Mouse (Mus musculus): ENCODE measurements around the gene Dap. TPM values are rescaled to one million over a fixed set of nuclear protein-coding genes. Genes with fewer than 3 reads are reported as not detected.

The Dap gene
- polyA plus RNA-seq, 1 experiment from 2014 or later = 42.4 TPM

DNA sequence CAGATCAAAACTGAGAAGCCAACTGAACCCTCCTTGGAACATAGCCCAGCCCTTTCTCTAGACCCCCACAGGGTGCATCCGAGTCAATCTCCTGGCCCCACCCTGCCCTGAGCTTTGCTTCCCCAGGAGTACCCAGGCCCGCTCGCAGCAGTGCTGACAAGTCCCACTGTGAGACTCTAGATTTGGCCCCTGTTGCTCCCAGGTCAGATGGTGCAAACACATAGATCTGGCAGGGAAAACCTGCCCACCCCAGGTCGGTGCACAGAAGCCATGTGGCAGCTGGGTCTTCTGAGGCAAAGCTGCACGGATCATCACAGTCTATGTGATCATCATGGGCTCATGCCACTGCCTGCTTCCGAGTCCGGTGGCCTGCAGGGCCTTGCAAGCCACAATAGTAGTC is 48.6 kb downstream of the Dap start:
- ATAC-seq (ENCODE audit: low FRiP score, low read depth) = no peak
- no peaks in the 10 kb centered on the region for H3K4me1 ChIP-seq
- no peak overlapping the region for H3K4me3 ChIP-seq
- no peak overlapping the region for H3K4me2 ChIP-seq (replicated peaks)
- 92% methylated on average over 7 of the region's 7 CpGs for WGBS
- H3K9me3 ChIP-seq = no peaks in the 10 kb centered on the region
- no peaks in the 10 kb centered on the region for H3K27me3 ChIP-seq
- no peak overlapping the region for H3K27ac ChIP-seq (replicated peaks)
- H3K9ac ChIP-seq (replicated peaks) = no peak overlapping the region
- no peaks in the 10 kb centered on the region for H3K36me3 ChIP-seq

DNA sequence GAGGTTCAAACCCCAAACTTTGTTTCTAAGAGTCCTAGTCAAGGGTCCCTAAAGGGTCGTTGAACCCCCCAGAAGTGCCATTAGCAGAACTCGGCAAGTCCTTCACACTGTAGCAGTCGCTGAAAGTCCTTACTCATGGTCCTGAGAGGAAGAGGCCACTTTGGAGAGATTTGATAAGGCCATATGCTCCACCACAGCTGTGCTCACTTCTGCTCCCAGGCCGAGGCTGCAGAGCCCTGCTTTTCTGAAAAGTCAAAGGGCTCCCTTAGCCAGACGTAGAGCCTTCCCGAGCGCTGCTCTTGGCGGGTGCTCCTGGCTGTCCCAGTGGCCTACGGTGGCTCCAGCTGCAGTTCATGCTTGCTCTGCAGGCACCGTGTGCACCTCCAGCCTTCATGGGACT is 49.4 kb downstream of the Dap start:
- Histone ChIP-seq H3K36me3 (no peaks in the 10 kb centered on the region), H3K4me3 (no peak overlapping the region), H3K27ac (replicated peaks) (no peak overlapping the region), H3K4me2 (replicated peaks) (no peak overlapping the region), H3K4me1 (no peaks in the 10 kb centered on the region), H3K9me3 (no peaks in the 10 kb centered on the region), H3K27me3 (no peaks in the 10 kb centered on the region), H3K9ac (replicated peaks) (no peak overlapping the region)
- no peak for ATAC-seq (ENCODE audit: low FRiP score, low read depth)
- WGBS = 87% methylated on average over 10 of the region's 10 CpGs

DNA sequence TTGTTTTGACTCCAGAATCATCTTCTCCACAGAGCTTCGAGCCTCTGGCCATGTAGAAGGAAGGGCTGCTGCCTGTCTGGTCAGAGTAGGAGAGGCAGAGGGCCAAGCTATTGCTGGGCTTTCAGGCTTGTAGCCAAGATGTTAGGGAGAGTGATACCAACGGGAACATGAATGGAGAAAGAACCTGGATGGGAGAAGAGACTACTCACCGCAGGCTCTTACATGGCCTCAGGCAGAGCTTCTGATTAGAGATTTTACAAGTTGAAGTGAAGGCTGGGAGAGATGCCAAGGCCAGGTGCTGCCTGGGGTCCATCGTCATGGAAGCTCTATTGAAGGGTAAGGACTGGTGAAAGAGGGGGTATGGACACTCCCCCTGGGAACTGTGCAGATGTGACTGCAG is 54.0 kb downstream of the Dap start:
- no peak for ATAC-seq (ENCODE audit: low FRiP score, low read depth)
- Histone ChIP-seq H3K9me3 (no peaks in the 10 kb centered on the region), H3K4me2 (replicated peaks) (no peak overlapping the region), H3K27me3 (no peaks in the 10 kb centered on the region), H3K4me3 (no peak overlapping the region), H3K9ac (replicated peaks) (no peak overlapping the region), H3K36me3 (no peaks in the 10 kb centered on the region), H3K4me1 (no peaks in the 10 kb centered on the region), H3K27ac (replicated peaks) (no peak overlapping the region)
- WGBS = 81% methylated on average over 4 of the region's 4 CpGs

GRCm38 (mm10) chr15:31279120-31279519 is 55.0 kb downstream of the Dap start:
- Histone ChIP-seq H3K9ac (replicated peaks) (no peak overlapping the region), H3K4me3 (no peak overlapping the region), H3K27ac (replicated peaks) (no peak overlapping the region), H3K27me3 (no peaks in the 10 kb centered on the region), H3K4me2 (replicated peaks) (no peak overlapping the region), H3K9me3 (no peaks in the 10 kb centered on the region), H3K4me1 (no peaks in the 10 kb centered on the region), H3K36me3 (no peaks in the 10 kb centered on the region)
- no peak for ATAC-seq (ENCODE audit: low FRiP score, low read depth)
- 72% methylated on average over 2 of the region's 2 CpGs for WGBS

GRCm38 (mm10) chr15:31279577-31280004 is 55.5 kb downstream of the Dap start:
- no peaks in the 10 kb centered on the region for H3K27me3 ChIP-seq
- no peak overlapping the region for H3K27ac ChIP-seq (replicated peaks)
- WGBS = 86% methylated on average over 6 of the region's 6 CpGs
- H3K9me3 ChIP-seq = no peaks in the 10 kb centered on the region
- no peaks in the 10 kb centered on the region for H3K4me1 ChIP-seq
- ATAC-seq (ENCODE audit: low FRiP score, low read depth) = no peak
- no peak overlapping the region for H3K9ac ChIP-seq (replicated peaks)
- no peak overlapping the region for H3K4me2 ChIP-seq (replicated peaks)
- no peaks in the 10 kb centered on the region for H3K36me3 ChIP-seq
- no peak overlapping the region for H3K4me3 ChIP-seq

- Histone ChIP-seq H3K4me1 (no peaks in the 10 kb centered on the region), H3K4me2 (replicated peaks) (no peak overlapping the region), H3K4me3 (no peak overlapping the region), H3K9me3 (no peaks in the 10 kb centered on the region), H3K9ac (replicated peaks) (no peak overlapping the region), H3K36me3 (no peaks in the 10 kb centered on the region), H3K27me3 (no peaks in the 10 kb centered on the region), H3K27ac (replicated peaks) (no peak overlapping the region)
- ATAC-seq (ENCODE audit: low FRiP score, low read depth) = no peak
- WGBS = 81% methylated on average over 5 of the region's 5 CpGs
Measured at GRCm38 (mm10) chr15:31280059-31280458, 55.9 kb downstream of the Dap start.

DNA sequence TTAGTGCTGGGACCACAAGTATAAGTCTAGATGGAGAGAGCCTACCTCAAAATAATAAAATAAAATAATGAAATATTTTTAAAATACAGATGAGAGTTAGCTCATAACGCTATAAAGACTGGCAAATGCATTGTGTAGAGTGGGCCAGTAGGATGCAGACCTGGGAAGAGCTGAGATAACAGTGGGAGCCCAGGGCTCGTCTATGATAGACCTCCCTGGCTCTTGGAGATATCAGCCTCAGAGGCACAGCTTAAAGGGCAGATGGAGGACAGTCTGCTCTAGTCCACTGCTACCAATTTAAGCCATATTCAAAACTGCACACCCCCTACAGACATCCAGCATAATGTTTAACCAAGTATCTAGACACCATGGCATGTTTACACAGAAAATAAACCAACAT is 56.6 kb downstream of the Dap start:
- Histone ChIP-seq H3K9ac (replicated peaks) (no peak overlapping the region), H3K4me3 (no peak overlapping the region), H3K9me3 (no peaks in the 10 kb centered on the region), H3K27ac (replicated peaks) (no peak overlapping the region), H3K4me2 (replicated peaks) (no peak overlapping the region), H3K4me1 (no peaks in the 10 kb centered on the region), H3K27me3 (no peaks in the 10 kb centered on the region), H3K36me3 (no peaks in the 10 kb centered on the region)
- 73% methylated on average over 2 of the region's 2 CpGs for WGBS
- 0 out of 2 replicates have a peak, but pooled peaks have one; percentile 28 for ATAC-seq (ENCODE audit: low FRiP score, low read depth)

DNA sequence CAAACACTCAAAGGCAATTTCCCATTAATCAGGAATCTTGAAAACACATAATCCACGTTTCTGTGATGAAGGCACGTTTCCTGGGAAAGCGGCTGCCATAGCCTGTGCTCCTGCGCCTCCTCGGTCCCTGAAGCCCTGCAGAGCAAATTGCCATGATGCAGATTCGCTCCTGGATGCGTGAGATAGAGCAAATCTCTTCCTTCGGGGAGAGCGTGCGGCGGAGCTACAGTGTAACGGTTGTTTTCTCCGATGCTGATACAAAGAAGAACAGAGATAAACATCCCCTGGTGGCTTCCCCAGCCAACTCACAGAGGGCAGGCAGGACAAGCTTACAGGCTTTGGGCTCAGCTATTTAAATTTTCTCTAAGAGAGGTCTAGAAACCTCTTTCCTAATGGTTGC is 57.7 kb downstream of the Dap start:
- H3K9me3 ChIP-seq = no peaks in the 10 kb centered on the region
- H3K27ac ChIP-seq (replicated peaks) = peak overlapping the region; percentile 46
- no peak overlapping the region for H3K4me2 ChIP-seq (replicated peaks)
- H3K4me1 ChIP-seq = no peaks in the 10 kb centered on the region
- no peak overlapping the region for H3K4me3 ChIP-seq
- no peaks in the 10 kb centered on the region for H3K27me3 ChIP-seq
- ATAC-seq (ENCODE audit: low FRiP score, low read depth) = peak; percentile 58
- WGBS = 61% methylated on average over 13 of the region's 13 CpGs
- H3K9ac ChIP-seq (replicated peaks) = no peak overlapping the region
- H3K36me3 ChIP-seq = no peaks in the 10 kb centered on the region

GRCm38 (mm10) chr15:31282353-31282752 is 58.2 kb downstream of the Dap start:
- H3K9me3 ChIP-seq = no peaks in the 10 kb centered on the region
- H3K27ac ChIP-seq (replicated peaks) = peak overlapping the region; percentile 46
- no peak overlapping the region for H3K4me2 ChIP-seq (replicated peaks)
- no peak overlapping the region for H3K4me3 ChIP-seq
- 83% methylated on average over 3 of the region's 3 CpGs for WGBS
- H3K27me3 ChIP-seq = no peaks in the 10 kb centered on the region
- no peak for ATAC-seq (ENCODE audit: low FRiP score, low read depth)
- H3K9ac ChIP-seq (replicated peaks) = no peak overlapping the region
- H3K36me3 ChIP-seq = no peaks in the 10 kb centered on the region
- H3K4me1 ChIP-seq = no peaks in the 10 kb centered on the region

GRCm38 (mm10) chr15:31284142-31284541 is 60.0 kb downstream of the Dap start:
- Histone ChIP-seq H3K9ac (replicated peaks) (no peak overlapping the region), H3K4me1 (no peaks in the 10 kb centered on the region), H3K4me2 (replicated peaks) (no peak overlapping the region), H3K9me3 (no peaks in the 10 kb centered on the region), H3K27me3 (no peaks in the 10 kb centered on the region), H3K4me3 (no peak overlapping the region), H3K27ac (replicated peaks) (no peak overlapping the region), H3K36me3 (no peaks in the 10 kb centered on the region)
- 66% methylated on average over 5 of the region's 5 CpGs for WGBS
- ATAC-seq (ENCODE audit: low FRiP score, low read depth) = no peak

- Histone ChIP-seq H3K4me2 (replicated peaks) (no peak overlapping the region), H3K27me3 (no peaks in the 10 kb centered on the region), H3K9me3 (no peaks in the 10 kb centered on the region), H3K27ac (replicated peaks) (no peak overlapping the region), H3K4me3 (no peak overlapping the region), H3K4me1 (no peaks in the 10 kb centered on the region), H3K9ac (replicated peaks) (no peak overlapping the region), H3K36me3 (no peaks in the 10 kb centered on the region)
- 85% methylated on average over 17 of the region's 17 CpGs for WGBS
- ATAC-seq (ENCODE audit: low FRiP score, low read depth) = no peak
Measured at GRCm38 (mm10) chr15:31284922-31285631, 61.0 kb downstream of the Dap start.

DNA sequence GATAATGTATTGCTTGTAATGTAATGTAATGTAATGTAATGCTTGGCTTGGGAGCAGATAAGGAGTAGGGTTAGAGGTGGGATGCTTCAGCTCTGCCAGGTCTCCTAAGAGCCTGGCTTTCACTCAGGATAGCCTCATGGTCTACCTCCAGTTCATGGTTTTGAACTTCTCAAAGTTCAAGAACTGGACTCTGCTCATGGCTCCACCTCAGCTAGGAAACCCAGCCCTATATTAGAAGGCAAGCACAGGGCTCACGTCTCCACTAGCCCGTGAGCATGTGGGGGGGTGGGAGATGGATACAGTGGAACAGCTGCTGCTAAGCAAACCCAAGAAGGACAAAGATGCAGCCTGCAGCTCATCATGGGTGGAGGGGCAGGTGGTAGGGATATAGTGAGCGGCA is 61.6 kb downstream of the Dap start:
- Histone ChIP-seq H3K4me1 (no peaks in the 10 kb centered on the region), H3K4me2 (replicated peaks) (no peak overlapping the region), H3K27ac (replicated peaks) (no peak overlapping the region), H3K4me3 (no peak overlapping the region), H3K27me3 (no peaks in the 10 kb centered on the region), H3K9ac (replicated peaks) (no peak overlapping the region), H3K36me3 (no peaks in the 10 kb centered on the region), H3K9me3 (no peaks in the 10 kb centered on the region)
- WGBS = 89% methylated on average over 3 of the region's 3 CpGs
- ATAC-seq (ENCODE audit: low FRiP score, low read depth) = no peak

GRCm38 (mm10) chr15:31292627-31293026 is 68.5 kb downstream of the Dap start:
- no peak for ATAC-seq (ENCODE audit: low FRiP score, low read depth)
- Histone ChIP-seq H3K27ac (replicated peaks) (no peak overlapping the region), H3K4me3 (no peak overlapping the region), H3K9me3 (no peaks in the 10 kb centered on the region), H3K36me3 (no peaks in the 10 kb centered on the region), H3K9ac (replicated peaks) (no peak overlapping the region), H3K4me2 (replicated peaks) (no peak overlapping the region), H3K4me1 (peaks cover 12% of the 10 kb centered on the region), H3K27me3 (peaks cover 21% of the 10 kb centered on the region)
- WGBS = 46% methylated on average over 3 of the region's 3 CpGs
